Mouse (Mus musculus) cerebellum, postnatal 10 days (tissue): Measurements from ENCODE around the gene Lkaaear1.

ENCODE experiments used
- DNase-seq, 2 experiments: peaks; one replicate each; pipeline ENCODE4 v3.0.0; 2021; ENCODE audit warnings: mixed read lengths in 2 of 2

Gene Lkaaear1

DNA sequence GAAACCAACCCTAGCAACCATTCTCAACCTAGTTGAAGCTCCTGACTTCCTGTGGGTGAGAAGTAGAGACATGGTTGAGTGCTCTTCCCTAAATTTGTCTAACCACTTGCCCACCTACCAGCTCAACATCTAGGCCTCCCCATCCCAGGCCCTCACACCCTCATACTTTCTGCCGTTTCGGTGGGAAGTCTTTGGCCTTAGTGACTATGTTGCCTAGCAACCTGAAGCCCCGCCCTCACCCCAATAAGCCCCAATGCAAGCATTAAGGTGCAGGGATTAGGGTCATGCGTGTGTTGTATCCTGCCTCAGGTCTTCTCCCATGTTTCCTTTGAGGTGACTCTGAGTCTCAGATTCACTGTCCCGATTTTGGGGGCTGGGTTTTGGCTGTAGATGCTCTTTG lies at the start of gene Lkaaear1:
Gene Lkaaear1 (minus strand): TSS at position 202 of the 400 bp plus-strand sequence.
- no peak for DNase-seq

DNA sequence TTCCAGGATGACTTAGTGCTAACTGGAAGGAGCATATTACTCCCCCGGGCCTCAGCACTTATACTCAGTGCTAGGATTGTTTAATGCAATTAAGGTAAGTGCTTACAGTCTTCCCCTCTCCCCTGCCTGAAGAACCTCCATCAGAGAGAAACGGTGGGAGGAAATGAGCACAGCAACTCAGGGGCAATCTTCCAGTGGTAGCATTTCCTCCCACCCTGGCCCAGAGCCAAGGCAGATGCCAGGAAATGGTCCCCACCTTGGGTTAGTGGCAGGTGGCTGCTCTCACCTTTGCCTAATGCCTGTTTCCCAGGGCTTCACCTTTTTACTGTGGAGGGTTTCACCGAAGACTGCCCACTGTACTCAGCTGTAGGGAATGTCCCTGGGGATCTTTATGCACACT lies 31.8 kb upstream of the Lkaaear1 start:
- peak in 1 of 2 experiments; percentile 13 for DNase-seq

DNA sequence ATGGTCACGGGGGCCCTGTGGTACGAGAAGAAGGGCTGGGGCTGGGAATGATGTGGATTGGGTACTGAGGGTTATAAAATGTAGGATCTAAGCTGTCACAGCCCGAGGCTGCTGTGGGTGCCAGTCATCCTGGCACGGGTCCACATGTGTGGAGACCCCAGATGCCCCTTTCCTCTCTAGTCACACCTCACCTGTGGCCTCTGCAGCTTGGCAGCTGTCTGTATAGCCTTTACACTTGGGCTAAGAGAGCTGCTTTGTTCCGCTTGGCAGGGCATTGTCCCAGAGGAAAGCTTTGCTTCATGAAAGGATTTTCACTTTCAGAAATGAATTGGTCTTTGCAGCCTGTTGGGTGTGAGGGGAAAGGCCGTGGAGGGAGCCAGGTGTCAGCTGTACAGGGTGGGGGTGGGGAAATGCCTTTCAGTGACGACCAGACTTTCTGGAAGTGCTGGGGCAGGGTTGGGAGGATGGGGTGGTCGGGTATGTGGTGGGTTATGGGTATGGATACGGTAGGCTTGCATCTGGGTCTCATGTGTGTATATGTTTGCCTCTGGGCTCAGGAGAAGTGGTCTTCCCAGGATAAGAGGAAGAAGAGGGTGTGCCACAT lies 29.5 kb upstream of the Lkaaear1 start:
- peak; percentile 47 to 55 for DNase-seq

DNA sequence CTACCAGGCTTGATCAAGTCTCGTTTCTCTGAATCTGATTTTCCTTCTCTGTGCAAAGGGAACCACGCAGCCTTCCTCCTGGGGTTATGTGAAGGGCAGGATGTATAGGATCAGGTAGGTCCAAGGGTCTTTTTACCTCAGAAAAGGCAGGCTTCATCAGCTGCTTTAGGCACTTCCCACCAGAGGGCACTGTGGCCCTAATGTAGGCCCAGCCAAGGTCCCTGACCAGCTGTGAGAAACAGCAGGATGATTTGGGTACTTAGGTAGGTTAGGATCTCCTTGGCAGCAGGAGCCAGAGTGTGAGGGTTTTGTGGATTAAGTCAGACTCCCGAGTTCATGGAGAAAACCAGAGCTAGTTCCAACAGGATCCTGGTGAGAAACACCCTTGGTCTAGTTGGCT lies 24.0 kb upstream of the Lkaaear1 start:
- peak; percentile 79 for DNase-seq

DNA sequence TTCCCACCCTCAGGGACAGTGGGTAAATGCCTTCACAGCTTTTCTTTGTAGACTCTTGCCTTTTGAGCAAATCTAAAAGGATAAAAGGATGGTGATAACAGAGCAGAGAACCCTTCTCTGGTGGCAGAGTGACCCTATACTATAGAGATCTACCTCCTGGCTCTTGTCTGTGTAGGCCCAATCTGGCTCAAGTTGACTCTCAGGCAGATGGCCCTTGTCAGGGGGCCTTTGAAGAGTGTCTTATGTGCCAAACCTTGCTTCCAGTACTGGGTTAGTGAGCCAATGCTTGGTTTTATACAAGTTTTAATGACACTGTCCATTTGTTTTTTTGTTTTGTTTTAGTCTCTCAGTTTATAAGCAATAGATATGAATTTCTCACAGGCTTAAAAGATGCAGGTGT lies 23.0 kb upstream of the Lkaaear1 start:
- peak; percentile 81 to 86 for DNase-seq

DNA sequence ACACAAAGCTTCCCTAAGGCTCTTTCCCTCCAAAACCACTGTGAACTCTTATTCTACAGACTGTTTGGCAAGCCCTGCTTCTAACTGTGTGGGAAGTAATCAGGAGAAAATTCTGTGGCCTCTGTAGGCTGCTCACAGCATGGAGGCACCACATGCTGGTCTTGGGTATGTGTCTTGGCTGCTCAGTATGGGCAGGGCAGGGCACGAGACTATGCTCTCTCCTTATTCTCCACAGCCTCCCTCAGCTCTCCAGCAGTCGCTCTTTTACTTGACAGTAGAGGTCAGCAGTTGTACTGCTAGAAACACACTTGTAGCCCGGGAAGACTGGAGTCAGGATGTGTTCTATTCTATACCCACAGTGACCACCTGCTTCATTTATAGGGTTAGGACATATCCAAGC lies 21.8 kb upstream of the Lkaaear1 start:
- peak; percentile 49 to 69 for DNase-seq

DNA sequence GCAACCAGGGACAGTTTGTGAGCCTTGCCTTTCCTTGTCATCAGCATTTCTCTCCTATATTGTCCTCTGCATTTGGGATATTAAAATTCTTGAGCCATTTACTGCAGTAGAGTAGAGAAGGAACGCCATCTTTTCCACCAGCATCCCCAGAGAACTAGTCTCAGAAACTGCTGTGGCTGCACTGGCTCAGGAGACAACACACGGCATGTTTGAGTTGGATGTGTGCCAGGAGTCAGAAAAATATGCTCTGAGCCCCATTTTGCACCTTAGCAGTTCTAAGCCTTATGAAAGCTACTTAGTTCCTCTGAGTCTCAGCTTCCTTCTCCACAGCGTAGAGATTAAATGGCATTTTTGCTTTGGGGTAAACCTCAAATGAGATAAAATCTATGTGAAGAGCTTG lies 18.7 kb upstream of the Lkaaear1 start:
- peak in 1 of 2 experiments; percentile 62 for DNase-seq

DNA sequence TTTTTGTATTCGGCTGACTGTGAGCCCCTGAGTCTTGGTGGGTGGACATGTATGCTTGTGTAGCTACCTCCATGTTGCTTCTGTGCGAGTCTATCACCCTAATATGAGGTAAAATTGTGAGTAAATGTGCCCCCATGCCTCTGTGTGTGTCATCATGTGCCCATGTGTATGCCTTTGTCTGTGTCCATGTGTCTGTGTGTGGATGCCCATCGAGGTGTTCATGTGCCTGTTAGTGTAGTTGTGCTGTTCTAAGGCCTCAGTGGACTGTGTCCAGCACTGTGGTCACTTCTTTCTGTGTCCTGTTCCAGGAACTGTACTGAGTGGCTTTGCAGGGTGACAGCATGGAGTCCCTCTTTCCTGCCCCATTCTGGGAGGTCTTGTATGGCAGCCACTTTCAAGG lies 17.1 kb upstream of the Lkaaear1 start:
- DNase-seq = no peak

DNA sequence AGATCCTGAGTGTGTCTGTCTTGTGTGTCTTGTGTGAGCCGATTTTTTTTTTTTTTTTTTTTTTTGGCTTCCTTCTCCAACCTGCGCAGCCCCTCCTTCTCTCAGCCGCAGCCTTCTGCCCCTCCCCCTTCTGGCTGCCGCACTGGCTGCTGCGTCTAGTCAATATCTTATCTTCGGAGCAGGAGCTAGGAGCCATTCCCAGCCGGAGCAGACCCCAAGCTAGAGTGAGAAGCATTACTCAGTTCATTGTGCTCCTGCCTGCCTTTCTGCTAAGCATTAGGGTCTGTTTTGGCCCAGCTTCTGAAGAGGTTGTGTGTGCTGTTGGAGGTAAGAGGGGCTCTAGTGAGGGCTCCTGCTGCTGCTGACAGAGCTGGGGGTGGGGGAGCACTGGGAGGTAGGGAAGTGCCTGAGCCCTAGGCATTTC lies 16.7 kb upstream of the Lkaaear1 start, which contains the start of gene Oprl1:
Gene Oprl1 (plus strand): TSS at position 114 of the 424 bp plus-strand sequence.
- DNase-seq = peak; percentile 88 to 91

DNA sequence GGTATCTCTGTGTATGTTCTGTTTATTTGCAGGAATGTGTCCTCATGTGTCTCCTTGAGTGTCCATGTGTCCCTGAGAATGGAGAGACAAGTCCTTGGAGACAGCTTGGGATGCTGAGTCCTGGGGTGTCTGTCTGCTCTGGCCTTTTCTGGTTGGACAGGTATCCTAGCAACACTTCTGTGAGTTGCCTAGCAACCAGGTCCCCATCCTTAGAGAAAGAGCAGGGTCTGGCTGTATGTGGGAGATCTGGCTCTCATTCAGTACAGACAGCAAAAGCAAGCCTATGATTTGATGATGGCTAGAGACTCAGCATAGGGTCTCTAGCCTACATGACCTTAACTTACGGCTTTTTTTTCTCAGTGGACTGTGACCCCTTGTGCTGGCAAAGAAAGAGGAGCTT lies 15.5 kb upstream of the Lkaaear1 start:
- DNase-seq = peak; percentile 78 to 80

DNA sequence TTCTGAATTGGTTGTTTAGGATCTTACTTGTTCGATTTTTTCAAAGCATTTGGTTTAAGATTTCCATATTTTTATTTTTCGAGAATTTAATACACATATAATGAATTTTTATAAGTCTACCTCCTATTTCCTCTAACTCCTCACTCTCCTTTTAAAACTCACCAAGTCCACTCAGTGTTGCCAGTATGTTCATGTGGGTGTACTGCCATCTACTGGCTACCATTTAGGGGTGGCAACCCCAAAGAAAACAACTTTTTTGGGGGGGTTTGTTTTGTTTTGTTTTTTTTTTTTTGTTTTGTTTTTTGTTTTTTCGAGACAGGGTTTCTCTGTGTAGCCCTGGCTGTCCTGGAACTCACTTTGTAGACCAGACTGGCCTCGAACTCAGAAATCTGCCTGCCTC lies 8.4 kb upstream of the Lkaaear1 start:
- peak; percentile 53 to 57 for DNase-seq

DNA sequence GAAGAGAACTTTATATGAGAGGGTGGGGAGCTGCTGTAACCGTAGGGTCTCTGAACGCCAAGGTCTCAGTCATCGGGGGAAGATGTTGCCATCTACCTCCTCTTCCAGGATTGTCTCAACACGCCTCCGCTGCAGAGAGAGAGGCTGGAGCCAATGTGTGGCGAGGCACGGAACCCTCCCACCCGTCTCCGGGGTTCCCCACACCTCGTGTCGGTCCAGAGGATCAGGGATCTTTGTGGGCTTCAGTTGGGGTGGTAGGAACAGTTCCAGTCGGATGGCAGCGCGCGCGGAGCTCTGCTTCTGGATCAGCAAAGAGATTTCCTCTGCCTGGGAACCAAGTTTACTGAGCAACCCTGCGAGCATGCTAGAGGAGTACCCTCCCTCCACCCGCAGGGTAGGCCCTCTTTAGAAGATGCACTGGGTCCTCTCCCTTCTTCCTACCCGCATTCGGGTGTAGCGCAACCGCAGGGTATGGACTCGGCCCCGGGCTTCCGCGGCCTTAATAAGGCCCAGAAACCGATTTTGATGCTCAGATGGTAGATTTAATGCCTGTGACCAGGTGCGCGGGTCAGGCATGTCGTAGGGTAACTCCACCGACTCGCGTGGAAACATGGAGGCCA lies 1.3 kb downstream of the Lkaaear1 start:
- DNase-seq = peak in 1 of 2 experiments; percentile 5

DNA sequence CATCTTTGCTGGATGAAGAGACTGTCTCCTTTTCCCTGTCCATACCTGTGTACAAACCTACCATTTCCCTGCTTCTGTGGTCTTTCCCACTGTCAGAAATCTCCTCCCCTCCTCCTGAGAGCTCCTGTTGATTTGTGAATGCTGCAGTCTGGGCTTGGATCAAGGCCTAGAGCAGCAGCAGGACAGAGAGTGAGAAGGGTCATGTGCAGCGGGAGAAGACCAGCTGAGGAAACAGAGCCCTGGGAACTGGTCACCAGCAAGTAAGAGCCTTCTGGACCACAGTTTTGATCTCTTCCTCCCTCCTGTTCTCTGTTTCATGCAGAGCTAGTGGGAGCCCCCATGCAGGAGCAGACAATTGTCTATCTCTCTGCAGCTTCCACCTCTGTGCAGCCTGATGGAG lies 2.5 kb downstream of the Lkaaear1 start:
- DNase-seq = peak in 1 of 2 experiments; percentile 17

DNA sequence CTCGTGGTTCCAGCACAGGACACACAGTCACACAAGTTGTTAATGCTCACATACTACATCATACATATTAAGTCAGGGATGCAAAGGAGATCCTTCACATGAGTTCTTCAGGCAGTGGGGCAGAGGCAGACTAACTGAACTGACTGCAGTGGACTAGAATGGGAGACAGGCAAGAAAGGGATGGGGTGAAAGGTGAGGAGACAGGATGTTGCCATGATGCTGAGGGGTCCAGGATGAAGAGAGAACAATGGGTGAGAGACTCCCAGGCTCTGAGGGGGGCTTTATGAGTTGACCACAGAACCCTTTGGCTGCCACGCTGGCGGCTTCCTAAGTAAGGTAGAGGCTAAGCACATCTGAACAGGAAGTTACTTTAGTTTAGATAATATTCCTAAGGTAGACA lies 3.7 kb downstream of the Lkaaear1 start:
- peak in 1 of 2 experiments; percentile 3 for DNase-seq

DNA sequence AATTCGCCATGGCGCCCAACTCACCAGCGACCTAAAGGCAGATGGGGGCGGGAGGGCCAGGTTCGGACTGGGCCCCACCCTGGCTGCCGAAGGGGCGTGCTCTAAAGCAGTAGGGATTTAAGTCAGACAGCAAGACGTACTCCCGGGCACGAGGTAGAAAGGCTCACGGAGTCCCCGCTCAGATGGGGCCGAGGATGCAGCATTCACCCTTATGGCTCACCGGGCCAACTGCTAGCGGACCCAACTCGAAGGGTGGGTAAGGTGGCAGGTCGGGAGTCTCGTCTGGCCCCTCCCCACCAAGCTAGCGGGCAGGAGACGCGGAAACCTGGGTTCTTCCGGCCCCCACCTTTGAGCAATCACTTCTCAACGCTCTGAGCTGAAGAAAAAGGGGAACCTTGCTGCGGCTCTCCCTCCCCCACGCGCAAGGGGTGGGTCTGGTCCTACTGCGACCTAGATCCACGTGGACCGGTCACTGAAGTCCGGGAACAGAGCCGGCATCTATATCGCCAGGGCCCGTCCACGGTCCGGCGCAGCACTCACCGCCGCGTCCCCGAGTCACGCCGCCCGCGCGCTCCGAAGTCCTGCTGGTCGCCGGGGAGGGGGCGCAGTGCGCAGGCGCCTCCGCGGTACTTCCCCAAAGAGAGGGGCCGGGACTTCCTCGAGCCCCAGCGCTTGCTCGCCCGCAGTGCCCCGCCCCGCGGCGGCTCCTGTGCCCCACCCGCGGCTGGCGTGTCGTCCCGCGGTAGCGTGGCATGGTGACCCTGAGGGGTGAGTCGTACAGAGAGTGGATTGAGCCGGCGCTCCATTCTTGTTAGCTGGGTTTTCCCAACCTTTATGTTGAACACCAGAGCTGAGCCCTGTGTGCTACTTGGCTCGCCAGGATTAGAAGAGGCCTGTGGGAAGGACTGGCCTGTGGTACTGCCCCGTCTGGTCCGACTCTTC lies 4.6 kb downstream of the Lkaaear1 start, which contains the start of gene Rgs19:
Gene Rgs19 (minus strand): TSS at position 639 of the 942 bp plus-strand sequence.
- peak; percentile 83 to 90 for DNase-seq

DNA sequence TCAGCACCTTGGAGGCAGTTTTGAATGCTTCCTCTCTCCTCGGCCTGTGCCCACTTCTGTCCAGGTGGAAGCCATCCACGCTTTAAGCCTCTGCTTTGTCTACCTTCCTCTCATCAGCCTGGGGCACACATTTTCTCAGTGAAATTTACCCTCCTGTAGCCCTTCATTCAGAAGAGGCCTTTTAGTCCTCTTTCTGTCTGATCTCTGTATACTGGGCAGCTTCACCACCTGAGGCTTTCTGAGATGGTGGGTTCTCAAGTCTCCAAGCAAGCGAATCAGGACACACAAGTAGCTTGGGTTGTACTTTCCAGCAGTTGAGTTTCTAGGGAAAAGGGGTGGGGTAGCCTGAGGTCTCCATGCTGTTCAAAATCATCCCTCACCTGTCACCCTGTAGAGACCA lies 5.9 kb downstream of the Lkaaear1 start:
- no peak for DNase-seq

DNA sequence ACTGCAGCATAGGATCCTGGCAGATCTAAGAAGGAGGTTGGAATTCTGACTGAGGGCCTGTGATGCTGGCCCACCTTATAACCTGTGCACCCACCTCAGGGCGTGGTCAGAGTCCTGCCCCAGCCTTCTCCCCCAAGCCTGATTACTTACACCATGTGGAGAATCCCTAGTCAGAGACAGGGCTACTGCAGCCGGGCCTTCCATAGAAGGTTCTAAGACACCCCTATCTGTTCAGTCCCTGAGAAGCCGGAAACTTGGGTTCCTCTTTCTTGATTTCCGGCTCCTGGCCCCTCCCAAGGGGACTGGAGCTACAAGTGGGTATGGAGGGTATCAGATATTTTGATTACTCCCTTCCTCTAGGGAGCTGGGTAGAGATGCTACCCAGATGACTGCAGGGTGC lies 6.7 kb downstream of the Lkaaear1 start:
- DNase-seq = peak in 1 of 2 experiments; percentile 4

DNA sequence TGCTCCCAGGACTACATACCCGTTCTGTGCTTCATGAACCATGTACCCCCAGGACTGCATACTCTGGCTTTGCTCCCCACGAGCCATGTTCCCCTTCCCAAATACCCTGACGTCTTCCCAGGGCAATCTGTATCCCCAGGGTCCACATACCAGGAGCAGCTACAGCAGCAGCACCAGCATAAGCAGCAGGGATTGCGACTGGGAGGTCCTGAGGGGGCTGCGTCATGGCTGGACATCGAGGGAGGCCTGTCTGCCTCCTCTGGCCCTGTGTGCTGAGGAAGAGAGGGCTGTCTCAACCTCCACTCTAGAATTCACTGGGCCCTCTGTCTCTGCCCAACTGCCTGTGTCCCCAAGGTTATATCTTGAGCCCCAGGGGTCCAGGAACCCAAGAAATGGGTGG lies 7.2 kb downstream of the Lkaaear1 start:
- DNase-seq = peak in 1 of 2 experiments; percentile 5

DNA sequence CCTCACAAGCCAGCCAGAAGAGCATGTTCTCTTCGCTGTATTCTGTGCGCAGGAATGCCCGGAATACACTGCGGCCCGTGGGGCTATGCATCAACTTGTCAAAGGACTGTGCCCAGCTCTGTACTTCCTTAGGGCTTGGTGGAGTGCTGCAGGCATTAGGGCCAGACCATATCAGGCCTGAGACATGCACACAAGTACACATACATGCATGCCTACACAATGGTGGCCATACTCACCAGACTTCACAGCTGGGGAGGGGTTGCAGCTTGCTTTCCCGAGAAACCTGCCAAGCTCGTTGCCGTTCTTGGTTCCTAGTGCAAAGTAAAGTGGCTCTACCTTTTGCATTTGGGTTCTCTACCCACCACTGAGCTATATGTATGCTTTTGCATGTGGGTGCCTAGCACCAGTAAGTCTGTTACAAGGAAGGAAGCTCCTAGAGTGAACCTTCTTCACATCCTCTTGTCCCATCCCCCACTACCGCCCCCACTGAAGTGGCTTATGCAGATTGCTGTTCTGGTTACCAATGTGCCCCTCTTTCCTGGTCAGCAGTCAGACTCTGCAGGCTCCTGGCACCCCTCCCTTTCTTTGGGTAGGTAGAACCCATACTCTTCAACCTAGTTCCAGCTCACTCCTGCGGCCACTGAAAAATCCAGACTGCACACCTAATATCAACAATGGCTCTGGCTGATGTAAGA lies 8.6 kb downstream of the Lkaaear1 start:
- DNase-seq = peak; percentile 45 to 61

DNA sequence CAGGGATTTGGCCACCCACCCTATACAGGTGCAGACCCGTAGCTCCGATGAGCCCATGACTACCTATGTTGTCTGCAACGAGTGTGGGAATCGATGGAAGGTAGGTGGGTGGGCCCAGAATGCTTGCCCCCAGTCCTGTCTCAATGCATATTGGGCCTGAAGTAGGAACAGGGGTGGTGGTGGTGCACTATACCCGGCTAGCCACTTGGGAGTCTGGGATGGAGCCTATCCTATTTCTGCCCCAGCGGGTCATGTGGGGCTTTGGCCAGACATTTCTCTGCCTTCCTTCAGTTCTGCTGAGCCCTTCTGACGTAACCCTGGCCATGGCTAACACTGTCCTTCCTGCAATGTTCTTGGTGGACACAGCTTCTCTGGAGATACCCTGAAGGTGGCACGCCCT lies 10.7 kb downstream of the Lkaaear1 start:
- no peak for DNase-seq

DNA sequence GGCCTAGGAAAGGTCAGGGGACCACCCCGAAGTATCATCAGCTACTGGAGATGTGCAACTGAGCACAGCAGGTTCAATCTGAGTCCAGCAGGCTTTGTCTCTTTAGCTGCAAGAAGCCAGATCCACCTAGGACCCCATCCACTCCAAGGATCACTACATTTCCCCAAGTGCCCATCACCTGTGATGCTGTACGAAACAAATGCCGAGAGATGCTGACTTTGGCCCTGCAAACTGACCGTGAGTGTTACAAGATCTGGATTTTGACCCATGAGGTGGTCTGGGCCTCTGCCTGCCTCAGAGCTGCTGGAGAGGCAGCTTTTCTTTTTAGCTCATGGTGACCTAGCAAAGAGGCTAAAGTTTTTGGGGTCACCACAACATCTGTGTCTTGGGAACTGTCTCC lies 12.6 kb downstream of the Lkaaear1 start:
- no peak for DNase-seq

DNA sequence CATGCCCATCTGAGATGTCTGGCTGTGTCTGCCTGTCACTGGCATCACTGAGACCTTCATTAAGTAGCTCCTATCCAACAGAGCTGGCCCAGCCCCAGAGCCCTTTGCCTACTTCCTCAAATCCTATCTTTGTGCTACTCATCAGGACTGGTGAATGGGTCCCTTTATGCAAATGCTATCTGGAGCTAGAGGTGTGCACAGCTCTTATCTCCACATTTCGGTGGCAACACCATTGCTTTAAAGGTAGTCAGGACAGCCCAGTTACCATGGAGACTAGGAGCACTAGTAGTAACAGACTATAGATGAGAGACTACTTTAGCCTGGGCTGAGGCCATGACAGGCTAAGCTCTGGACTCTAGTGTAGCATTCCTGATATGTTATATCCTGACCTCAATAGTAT lies 13.5 kb downstream of the Lkaaear1 start:
- peak in 1 of 2 experiments; percentile 17 for DNase-seq

DNA sequence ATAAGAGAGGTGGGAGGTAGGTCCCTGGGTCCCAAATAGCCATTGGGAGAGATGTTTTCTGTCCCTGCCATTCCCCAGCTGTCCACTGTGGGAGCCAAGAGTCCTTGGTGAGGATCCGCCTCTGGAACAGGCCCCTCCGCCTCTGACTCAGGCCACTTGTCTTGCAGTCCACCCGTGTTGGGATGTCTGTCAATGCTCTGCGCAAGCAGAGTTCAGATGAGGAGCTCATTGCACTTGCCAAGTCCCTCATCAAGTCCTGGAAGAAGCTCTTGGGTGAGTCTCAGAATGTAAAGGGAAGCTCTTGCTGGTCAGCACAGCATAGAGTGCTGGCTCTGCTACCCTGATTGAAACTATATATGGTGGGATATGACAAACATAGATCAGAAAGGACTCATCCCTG lies 14.9 kb downstream of the Lkaaear1 start:
- DNase-seq = no peak
